Mouse (Mus musculus) forebrain, embryonic 16.5 days (tissue): ENCODE measurements around the gene Fto. TPM values are rescaled to one million over a fixed set of nuclear protein-coding genes. Genes with fewer than 3 reads are reported as not detected.

Experiments
- ATAC-seq: fragments of 200-750 bp; cut with Nextera tagmentation; 2 replicates; pipeline ENCODE4 v1.8.0; 2017; ENCODE audit warnings: mild to moderate bottlenecking, moderate library complexity
- H3K27ac ChIP-seq: fragments of 300-500 bp; sonication (generic); 2 replicates; pipeline ENCODE4 v1.5.1; 2014; ENCODE audit warnings: low read length, control low read depth
- H3K27me3 ChIP-seq: fragments of 300-500 bp; sonication (generic); replicated peaks from 2 replicates; pipeline ENCODE4 v1.6.1; 2014; ENCODE audit warnings: low read length; ENCODE audit not compliant: control insufficient read depth, insufficient read depth
- H3K36me3 ChIP-seq: fragments of 300-500 bp; sonication (generic); 2 replicates; pipeline ENCODE4 v1.6.1; 2014; ENCODE audit not compliant: control insufficient read depth, insufficient read depth
- H3K4me1 ChIP-seq: fragments of 300-500 bp; sonication (generic); replicated peaks from 2 replicates; pipeline ENCODE4 v1.6.1; 2014; ENCODE audit warnings: low read length; ENCODE audit not compliant: control insufficient read depth, insufficient read depth
- H3K4me2 ChIP-seq: fragments of 300-500 bp; sonication (generic); 2 replicates; pipeline ENCODE4 v1.6.1; 2014; ENCODE audit warnings: mild to moderate bottlenecking, low read length, control low read depth
- H3K4me3 ChIP-seq: fragments of 300-500 bp; sonication (generic); replicated peaks from 2 replicates; pipeline ENCODE4 v1.5.1; 2014; ENCODE audit warnings: mild to moderate bottlenecking, low read length, control low read depth
- H3K9ac ChIP-seq: fragments of 300-500 bp; sonication (generic); replicated peaks from 2 replicates; pipeline ENCODE4 v1.6.1; 2014; ENCODE audit warnings: low read depth, low read length, control low read depth
- H3K9me3 ChIP-seq: fragments of 300-500 bp; sonication (generic); 2 replicates; pipeline ENCODE4 v1.6.1; 2016; ENCODE audit warnings: low read length; ENCODE audit not compliant: control insufficient read depth
- WGBS: fragments of 180-500 bp; shearing (Covaris S2); extraction: QIAGEN DNeasy Blood & Tissue Kit; methylation state at CpG from one replicate; pipeline ENCODE4 v1.1.7; 2014; 5-methylcytosine and 5-hydroxymethylcytosine counted together
- polyA plus RNA-seq: library from polyadenylated mRNA; unstranded; fragments of >200 nt; fragmentation: Nextera tagmentation; extraction: Ambion mirVana; gene quantifications from 2 replicates; pipeline ENCODE4 v1.2.1, GENCODE M21; 2015

The Fto gene
- polyA plus RNA-seq, 1 experiment from 2014 or later = 132 TPM

DNA sequence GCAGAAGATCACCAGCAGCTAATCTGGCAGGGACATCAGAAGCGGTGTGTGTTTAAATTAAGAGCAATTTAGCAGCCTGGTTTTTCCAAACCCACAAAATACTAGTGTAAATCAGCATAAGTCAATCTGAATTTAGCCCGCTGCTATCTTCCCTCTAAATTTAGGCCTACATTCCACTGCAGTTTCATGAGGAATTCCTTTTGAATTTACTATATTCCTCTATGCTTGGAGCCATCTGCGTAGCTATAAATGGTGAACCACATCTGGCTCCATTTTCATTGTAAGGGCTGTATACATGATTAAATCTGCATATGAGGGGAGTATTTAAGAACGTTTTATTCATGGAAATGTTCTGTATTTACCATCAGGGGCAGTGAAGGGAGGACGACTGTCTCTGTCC lies 30.7 kb upstream of the Fto start:
- no peak overlapping the region for H3K4me3 ChIP-seq
- no peaks in the 10 kb centered on the region for H3K27me3 ChIP-seq
- no peaks in the 10 kb centered on the region for H3K9me3 ChIP-seq
- WGBS = 69% methylated on average over 5 of the region's 5 CpGs
- H3K36me3 ChIP-seq = no peaks in the 10 kb centered on the region
- no peak overlapping the region for H3K4me2 ChIP-seq
- H3K9ac ChIP-seq = no peak overlapping the region
- 0 out of 2 replicates have a peak overlapping the region, but pooled peaks have one; percentile 1 for H3K27ac ChIP-seq
- no peaks in the 10 kb centered on the region for H3K4me1 ChIP-seq
- ATAC-seq = 0 out of 2 replicates have a peak, but pooled peaks have one; percentile 40

DNA sequence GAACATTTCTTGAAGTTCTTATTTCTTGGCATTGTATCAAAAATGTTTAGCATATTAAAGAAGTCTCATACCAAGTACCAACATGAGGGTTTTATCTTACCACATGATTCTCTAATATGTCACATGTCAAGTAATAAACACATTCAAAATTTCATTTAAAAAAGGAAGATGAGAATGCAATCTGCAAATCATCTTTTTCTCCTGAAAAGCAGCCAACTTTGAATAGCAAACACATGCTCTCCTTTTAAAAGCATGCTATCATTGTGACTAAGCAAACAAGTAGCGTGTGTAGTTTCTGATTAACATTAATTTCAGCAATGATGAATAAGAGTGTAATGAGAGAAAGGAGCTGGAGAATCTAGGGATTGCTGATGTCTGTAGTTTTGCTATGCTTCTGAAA lies 29.5 kb upstream of the Fto start:
- Histone ChIP-seq H3K4me1 (no peaks in the 10 kb centered on the region), H3K27ac (no peak overlapping the region), H3K4me2 (no peak overlapping the region), H3K9me3 (no peaks in the 10 kb centered on the region), H3K27me3 (no peaks in the 10 kb centered on the region), H3K9ac (no peak overlapping the region), H3K36me3 (no peaks in the 10 kb centered on the region), H3K4me3 (no peak overlapping the region)
- ATAC-seq = peak; percentile 64
- 59% methylated on average over 1 of the region's 1 CpGs for WGBS

DNA sequence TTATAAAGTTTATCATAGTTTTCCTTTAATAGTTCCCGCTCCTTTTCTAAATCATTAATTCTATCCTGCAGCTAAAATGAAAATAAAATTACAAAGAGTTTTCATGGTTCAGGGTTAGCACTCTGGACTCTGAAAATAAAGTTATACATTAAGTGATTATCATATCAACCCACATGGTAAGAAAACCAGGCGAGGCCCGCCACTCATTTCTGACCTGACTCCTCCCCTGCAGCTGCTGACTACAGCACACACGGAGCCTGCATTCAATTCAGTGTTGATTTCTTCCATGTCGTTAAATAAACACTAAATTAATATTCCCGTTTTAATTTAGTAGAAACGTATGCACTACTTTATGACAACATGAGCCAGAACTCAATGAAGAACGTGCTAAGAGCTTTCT lies 27.1 kb upstream of the Fto start:
- Histone ChIP-seq H3K9me3 (no peaks in the 10 kb centered on the region), H3K27ac (no peak overlapping the region), H3K9ac (no peak overlapping the region), H3K4me1 (no peaks in the 10 kb centered on the region), H3K36me3 (no peaks in the 10 kb centered on the region), H3K27me3 (no peaks in the 10 kb centered on the region), H3K4me3 (no peak overlapping the region), H3K4me2 (no peak overlapping the region)
- ATAC-seq = no peak
- WGBS = 68% methylated on average over 8 of the region's 8 CpGs

DNA sequence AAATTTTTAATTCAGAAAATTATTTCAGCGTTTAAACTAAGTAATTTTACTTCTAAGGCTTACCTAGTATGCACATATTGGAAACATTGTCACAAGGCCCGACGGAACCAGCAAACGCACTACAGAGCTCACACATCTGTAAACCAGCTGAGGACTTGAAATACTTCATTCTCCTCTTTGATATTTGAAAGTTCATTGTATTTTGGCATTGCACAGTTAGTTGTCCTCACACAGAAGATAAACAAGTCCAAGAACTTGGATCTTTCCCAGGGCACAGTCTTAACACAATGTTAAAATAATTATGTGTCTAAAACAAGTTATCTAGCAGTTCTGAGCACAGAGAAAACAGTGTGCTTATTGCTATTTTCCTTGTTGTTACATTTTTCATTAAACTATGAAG lies 22.7 kb upstream of the Fto start:
- Histone ChIP-seq H3K27ac (no peak overlapping the region), H3K4me1 (no peaks in the 10 kb centered on the region), H3K9ac (no peak overlapping the region), H3K9me3 (no peaks in the 10 kb centered on the region), H3K27me3 (no peaks in the 10 kb centered on the region), H3K36me3 (no peaks in the 10 kb centered on the region), H3K4me2 (no peak overlapping the region), H3K4me3 (no peak overlapping the region)
- no peak for ATAC-seq
- WGBS = 86% methylated on average over 4 of the region's 4 CpGs

DNA sequence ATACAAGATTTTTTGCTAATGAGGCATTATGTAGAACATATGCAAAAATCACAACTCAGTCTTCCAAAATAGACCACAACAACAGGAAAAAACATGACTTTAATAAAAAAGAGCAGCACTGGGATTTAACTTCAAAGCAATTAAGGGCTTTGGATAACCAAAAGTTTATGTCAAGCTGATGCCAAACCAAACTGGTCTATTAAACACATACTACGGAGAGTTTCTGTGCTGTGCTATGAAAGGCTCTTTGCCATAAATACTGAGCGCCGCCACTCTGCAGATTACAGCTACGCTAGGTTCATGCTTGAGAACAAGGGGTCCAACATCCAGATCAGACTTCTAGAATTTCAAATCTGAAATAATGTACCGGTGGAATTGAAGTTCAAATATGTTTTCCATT lies 17.5 kb upstream of the Fto start:
- no peaks in the 10 kb centered on the region for H3K4me1 ChIP-seq
- no peak overlapping the region for H3K4me2 ChIP-seq
- ATAC-seq = no peak
- H3K9ac ChIP-seq = no peak overlapping the region
- H3K36me3 ChIP-seq = peaks cover 7% of the 10 kb centered on the region; the same call in 1 of the 2 replicates
- no peaks in the 10 kb centered on the region for H3K9me3 ChIP-seq
- H3K4me3 ChIP-seq = no peak overlapping the region
- no peaks in the 10 kb centered on the region for H3K27me3 ChIP-seq
- WGBS = 91% methylated on average over 5 of the region's 5 CpGs
- H3K27ac ChIP-seq = no peak overlapping the region

DNA sequence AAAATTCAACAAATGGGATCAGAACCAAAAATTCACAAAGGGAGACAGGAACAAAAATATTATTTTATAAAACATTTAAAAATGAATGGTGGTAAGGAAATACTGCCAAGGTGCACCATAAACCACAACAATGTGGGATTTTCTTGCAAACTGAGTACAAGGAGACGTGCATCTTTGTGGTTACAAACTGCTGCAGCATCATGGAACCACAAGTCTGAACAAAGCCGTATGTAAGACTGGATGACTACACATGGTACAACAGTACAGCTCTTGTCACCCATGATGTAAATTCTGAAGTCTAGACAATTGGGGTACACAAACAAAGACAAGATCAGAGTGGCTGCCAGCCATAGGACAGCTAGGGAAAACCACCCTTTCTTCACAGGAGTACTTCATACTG lies 14.7 kb upstream of the Fto start:
- peaks cover 7% of the 10 kb centered on the region; the same call in 1 of the 2 replicates for H3K36me3 ChIP-seq
- no peaks in the 10 kb centered on the region for H3K27me3 ChIP-seq
- H3K27ac ChIP-seq = no peak overlapping the region
- no peaks in the 10 kb centered on the region for H3K9me3 ChIP-seq
- no peak for ATAC-seq
- H3K4me2 ChIP-seq = no peak overlapping the region
- no peak overlapping the region for H3K9ac ChIP-seq
- no peaks in the 10 kb centered on the region for H3K4me1 ChIP-seq
- no peak overlapping the region for H3K4me3 ChIP-seq
- WGBS = 89% methylated on average over 2 of the region's 2 CpGs

DNA sequence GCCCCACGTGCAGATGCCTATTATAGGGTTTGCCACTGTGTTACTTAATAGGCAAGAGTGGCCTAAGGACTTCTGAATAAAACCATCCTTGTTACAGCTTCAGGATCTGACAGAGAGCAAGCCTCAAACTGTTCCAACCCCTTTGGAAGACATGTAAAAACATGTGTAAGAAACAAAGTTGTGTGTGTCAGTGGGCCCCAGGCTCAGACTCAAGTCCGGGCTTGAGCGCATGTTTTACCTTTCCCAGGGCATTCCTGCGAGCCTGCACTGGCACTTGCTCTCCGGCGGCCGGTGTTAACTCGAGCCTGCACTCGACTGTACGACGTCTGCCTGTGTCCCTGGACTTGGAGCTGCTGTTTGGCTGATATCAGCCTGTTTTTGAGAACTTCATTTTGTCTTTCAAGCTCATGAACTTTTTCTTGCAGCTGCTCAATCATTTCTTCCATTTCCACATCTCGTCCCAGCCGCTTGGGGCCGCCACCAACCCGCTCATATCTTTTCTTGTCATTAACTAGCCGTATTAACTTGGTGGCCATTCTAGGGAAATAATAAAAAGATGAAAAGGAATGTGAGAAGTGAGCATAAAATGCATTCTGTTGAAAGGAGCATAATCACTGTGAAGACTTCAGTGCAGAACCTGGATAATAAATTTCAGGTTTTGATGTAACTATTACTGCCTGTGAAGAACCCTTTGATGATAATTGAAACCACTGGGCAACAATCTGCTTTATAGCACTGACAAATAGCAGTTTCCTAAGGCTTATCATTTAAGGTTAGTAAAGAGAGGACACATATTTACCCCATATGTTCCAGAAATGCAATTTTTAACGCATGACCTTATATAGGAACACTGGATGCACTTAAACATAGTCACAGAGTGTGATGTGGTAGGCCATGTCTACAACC lies 8.6 kb upstream of the Fto start:
- 85% methylated on average over 17 of the region's 17 CpGs for WGBS
- no peak overlapping the region for H3K27ac ChIP-seq
- no peak overlapping the region for H3K4me3 ChIP-seq
- ATAC-seq = no peak
- no peak overlapping the region for H3K9ac ChIP-seq
- H3K27me3 ChIP-seq = no peaks in the 10 kb centered on the region
- peaks cover 2% of the 10 kb centered on the region; the same call in 1 of the 2 replicates for H3K36me3 ChIP-seq
- no peaks in the 10 kb centered on the region for H3K9me3 ChIP-seq
- no peaks in the 10 kb centered on the region for H3K4me1 ChIP-seq
- no peak overlapping the region for H3K4me2 ChIP-seq

DNA sequence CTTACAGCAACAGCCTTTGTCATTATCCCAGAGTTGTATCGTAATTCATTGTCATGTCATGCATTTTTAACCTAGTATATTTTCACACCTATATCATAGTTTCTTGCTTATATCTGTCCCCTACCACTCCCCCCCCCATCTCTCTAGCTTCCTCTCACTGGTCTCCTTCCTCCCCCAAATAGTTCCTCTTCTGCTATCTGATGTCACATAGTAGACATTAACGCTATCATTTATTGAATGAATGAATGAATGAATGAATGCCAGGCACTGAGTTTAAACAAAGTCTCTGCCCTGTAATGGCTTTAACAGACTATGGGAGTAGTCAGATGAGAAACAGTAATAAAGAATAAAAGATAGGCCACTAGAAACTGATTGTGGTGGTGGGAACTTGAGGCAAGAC lies 983 bp upstream of the Fto start:
- Histone ChIP-seq H3K4me2 (peak overlapping the region; percentile 54), H3K4me1 (peaks cover 18% of the 10 kb centered on the region), H3K4me3 (peak overlapping the region; percentile 77), H3K9ac (peak overlapping the region; percentile 65), H3K9me3 (no peaks in the 10 kb centered on the region), H3K36me3 (no peaks in the 10 kb centered on the region), H3K27me3 (no peaks in the 10 kb centered on the region), H3K27ac (no peak overlapping the region)
- ATAC-seq = no peak
- 84% methylated on average over 2 of the region's 2 CpGs for WGBS

DNA sequence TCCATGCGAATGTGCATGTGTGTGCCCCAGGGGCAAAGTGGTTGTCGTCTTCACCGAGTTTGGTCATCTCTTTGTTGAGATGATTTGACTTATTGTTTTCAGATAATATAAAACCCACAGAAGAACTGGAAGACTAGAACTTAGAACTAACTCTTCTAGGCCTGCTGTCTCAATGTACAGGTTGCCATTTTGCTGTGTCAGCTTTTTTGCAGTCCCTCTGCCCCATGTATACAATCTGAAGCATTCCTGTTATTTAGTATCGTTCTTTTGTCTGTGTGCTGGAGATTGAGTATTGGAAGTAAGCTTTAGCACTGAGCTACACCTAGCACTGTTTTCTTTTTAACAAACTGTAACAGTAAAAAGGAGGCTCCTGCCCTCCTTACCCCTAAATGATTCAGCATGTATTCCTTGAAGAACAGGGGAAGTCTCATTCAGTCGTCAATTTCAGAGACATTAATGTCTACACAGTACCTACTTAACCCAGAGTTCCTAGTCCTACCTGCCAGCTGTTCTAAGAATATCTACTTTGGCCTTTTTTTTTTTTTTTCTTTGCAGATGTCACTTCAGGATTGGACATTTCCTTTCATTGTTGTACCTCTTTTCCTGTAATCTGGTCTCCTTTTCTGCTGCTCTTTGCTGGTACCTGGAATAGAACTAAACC lies 4.4 kb downstream of the Fto start:
- Histone ChIP-seq H3K36me3 (no peaks in the 10 kb centered on the region), H3K9ac (no peak overlapping the region), H3K27ac (no peak overlapping the region), H3K9me3 (no peaks in the 10 kb centered on the region), H3K27me3 (no peaks in the 10 kb centered on the region), H3K4me3 (no peak overlapping the region), H3K4me1 (peaks cover 19% of the 10 kb centered on the region), H3K4me2 (no peak overlapping the region)
- WGBS = 91% methylated on average over 5 of the region's 5 CpGs
- no peak for ATAC-seq
